Mouse (Mus musculus): ENCODE data around the gene Cep131.

DNA sequence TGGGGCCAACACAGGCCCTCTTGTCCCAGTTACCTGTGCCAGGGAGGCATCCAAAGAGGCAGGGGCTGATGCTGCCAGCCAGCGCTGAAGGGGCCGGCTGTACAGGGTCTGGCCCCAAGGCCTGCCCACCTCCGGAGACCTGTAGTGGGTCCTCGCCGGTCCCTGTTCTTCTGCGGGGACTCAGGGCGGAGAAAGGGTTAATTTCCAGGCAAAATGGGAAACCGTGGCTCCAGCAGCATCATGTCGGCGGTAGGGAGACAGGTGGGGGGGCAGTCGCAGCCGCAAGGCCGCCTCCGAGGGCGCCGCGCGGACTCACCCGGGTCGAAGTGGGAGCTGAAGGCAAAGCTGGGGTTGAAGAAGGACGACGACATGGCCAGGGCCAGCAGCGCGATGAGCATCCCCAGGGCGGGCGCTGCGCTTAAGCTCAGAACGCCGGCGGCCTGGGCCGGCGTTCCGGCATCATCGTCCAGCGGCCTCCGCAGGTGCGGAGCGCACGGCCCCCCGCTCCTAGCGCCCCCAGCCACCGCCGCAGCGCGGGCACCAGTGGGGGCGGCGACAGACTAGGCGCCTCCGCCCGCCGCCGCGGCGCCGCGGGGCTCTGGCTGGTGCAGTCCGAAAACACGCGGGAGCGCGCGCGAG lies 40.0 kb downstream of the Cep131 start, which contains the start of gene Aatk:
- TF ChIP-seq POLR2A (IDR thresholded peaks at IDR 0.05; ENCODE audit: control insufficient read depth, extremely low read depth, insufficient read depth, low read length, poor library complexity) (no peak), CTCF (IDR thresholded peaks at IDR 0.05; ENCODE audit: borderline replicate concordance, control insufficient read depth, extremely low read depth, insufficient read depth, low read length, poor library complexity) (no peak)
